Mouse (Mus musculus) gastrocnemius, postnatal 14 days (tissue): ENCODE measurements around the gene Actr5. TPM values are rescaled to one million over a fixed set of nuclear protein-coding genes. Genes with fewer than 3 reads are reported as not detected.

Experiments
- DNase-seq: peaks from one replicate; pipeline ENCODE4 v3.0.0; 2021; ENCODE audit warnings: mixed read lengths
- intact Hi-C: fragments of 180-260 bp; cut with DNase I; formaldehyde crosslinking; loops from one replicate; pipeline ENCODE4 v1.15.1; 2025; ENCODE audit warnings: low total_unique reads
- microRNA-seq, 2 experiments: library from miRNA; unstranded; fragments of <30 nt; microRNA quantifications; one replicate each; pipeline ENCODE4 v1.2.0; 2021
- total RNA-seq, 2 experiments: library from RNA; stranded (reverse); gene quantifications; 2 replicates each; pipeline ENCODE4 v1.2.3; 2021

Actr5 gene
- total RNA-seq, 2 experiments from 2014 or later: 3.2 to 4.1 TPM

GRCm38 (mm10) chr2:158681714-158682113 lies 57.0 kb downstream of the Actr5 start:
- intact Hi-C loops: no loop called here
- DNase-seq: no peak

GRCm38 (mm10) chr2:158682344-158683037 lies 57.8 kb downstream of the Actr5 start:
- intact Hi-C loops: no loop called here
- DNase-seq: no peak

- no peak for DNase-seq
- intact Hi-C loops: no loop called here
These were observed 58.3 kb downstream of the Actr5 start for GRCm38 (mm10) chr2:158683038-158683413.

GRCm38 (mm10) chr2:158684247-158684843 lies 59.7 kb downstream of the Actr5 start:
- intact Hi-C loops: no loop called here
- no peak for DNase-seq

GRCm38 (mm10) chr2:158684910-158685309 lies 60.2 kb downstream of the Actr5 start:
- intact Hi-C loops: no loop called here
- DNase-seq: no peak

DNA sequence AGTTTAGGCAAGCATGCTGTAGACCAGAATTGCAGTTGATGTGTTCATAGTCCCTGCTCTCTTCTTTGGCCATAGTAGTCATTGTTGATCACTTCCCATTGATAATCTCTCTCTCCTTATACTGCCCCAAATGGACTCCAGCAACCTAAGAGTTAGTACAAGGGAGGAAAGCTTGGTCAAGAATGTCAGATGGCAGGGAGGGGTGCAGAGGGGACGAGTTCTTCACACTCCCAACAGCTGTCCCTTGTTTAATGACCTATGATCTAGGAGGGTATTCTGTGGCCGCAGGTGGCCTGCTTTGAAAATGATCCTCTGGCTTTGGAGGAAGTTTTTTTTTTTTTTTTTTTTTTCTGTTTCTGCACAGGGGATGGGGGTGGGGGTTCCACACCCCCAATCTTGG lies 61.7 kb downstream of the Actr5 start:
- intact Hi-C loops: no loop called here
- no peak for DNase-seq

- intact Hi-C loops: no loop called here
- peak; percentile 26 for DNase-seq
These were observed 63.1 kb downstream of the Actr5 start for GRCm38 (mm10) chr2:158687804-158688241.

Small RNAs within 50 kb of the gene (microRNA-seq; reads per million reads assigned to microRNA genes)
- gene Mir3474: 1.3 to 2.5 reads per million in 2 experiments

Other genes starting within 250 kb of the Actr5 start
- under 1 TPM; 0.06 to 0.20 TPM for gene Snhg11, start 249.2 kb upstream of the Actr5 start, total RNA-seq
- gene Ralgapb, start 215.0 kb upstream of the Actr5 start, total RNA-seq: 10 to 100 TPM; 20.3 to 21.2 TPM
- under 1 TPM in 1 of 2 experiments, not detected in 1; 0.59 TPM for gene Adig, start 122.3 kb upstream of the Actr5 start, total RNA-seq
- not detected for gene Arhgap40, start 112.1 kb upstream of the Actr5 start, total RNA-seq
- gene Slc32a1, start 14.1 kb upstream of the Actr5 start, total RNA-seq: not detected
- 1 to 10 TPM; 7.5 to 8.8 TPM for gene Ppp1r16b, start 40.5 kb downstream of the Actr5 start, total RNA-seq
- 1 to 10 TPM; 2.5 to 3.7 TPM for gene Fam83d, start 143.2 kb downstream of the Actr5 start, total RNA-seq
- gene Dhx35, start 169.9 kb downstream of the Actr5 start, total RNA-seq: 1 to 10 TPM; 7.2 to 7.8 TPM